Mouse (Mus musculus) B cell, adult 2 months (primary cell): ENCODE results near the gene Gm11492.

Experiments
- DNase-seq, 2 experiments: peaks; one replicate each; pipeline ENCODE4 v3.0.0; 2022

Gene Gm11492

DNA sequence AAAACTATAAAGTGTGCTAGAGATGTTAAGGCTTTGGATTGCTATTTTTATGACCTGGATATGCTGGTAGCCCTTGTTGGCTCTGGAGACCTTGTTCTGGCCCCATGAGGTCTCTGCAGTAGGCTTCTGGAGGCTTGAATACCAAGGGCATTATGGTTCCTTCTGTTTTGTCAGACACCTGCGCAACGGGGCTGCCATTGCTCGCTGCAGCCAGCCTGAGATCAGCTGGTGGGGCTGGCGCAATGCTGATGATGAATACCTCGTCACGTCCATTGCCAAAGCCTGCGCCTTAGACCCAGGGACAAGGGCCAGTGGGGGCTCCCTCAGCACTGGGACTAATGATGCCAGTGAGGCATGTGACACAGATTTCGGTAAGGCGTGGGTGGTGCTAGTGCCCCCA lies 35.8 kb downstream of the Gm11492 start:
- DNase-seq = no peak

- DNase-seq = no peak
Observed at GRCm38 (mm10) chr11:87603571-87603970, 37.1 kb downstream of the Gm11492 start.

DNA sequence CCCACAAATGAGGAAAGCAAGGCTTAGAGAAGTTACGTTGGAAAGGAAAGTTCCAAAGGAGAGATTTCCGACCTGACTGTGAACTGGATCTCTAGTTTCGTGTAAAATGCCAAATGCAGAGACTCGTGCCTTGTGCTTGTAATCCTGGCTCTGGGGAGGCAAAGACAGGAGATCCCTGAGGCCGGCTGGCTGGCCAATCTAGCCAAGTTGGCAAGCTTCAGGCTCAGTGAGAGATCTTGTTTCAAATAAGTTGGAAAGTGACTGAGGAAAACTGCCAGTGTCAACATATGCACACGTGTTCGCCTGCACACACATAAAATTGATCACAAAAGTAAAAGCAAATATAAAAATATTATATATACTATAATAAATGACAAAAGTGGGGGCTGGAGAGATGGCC lies 42.8 kb downstream of the Gm11492 start:
- no peak for DNase-seq

DNA sequence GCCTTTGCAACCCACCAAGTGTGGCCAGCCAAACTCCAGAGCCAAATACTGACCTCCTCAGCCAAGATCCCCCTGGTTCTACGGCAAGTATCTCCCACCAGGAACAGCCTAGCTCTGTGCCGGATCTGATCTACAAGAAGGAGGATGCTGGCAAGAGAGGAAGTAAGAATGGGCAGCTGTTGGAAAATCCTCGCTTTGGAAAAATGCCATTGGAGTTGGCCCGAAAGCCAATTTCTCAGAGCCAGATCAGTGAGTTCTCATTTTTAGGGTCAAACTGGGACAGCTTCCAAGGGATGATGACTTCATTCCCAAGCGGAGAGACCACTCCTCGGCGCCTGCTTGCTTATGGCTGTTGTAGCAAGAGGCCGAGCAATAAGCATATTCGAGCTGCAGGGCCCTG lies 45.1 kb downstream of the Gm11492 start:
- DNase-seq = no peak

DNA sequence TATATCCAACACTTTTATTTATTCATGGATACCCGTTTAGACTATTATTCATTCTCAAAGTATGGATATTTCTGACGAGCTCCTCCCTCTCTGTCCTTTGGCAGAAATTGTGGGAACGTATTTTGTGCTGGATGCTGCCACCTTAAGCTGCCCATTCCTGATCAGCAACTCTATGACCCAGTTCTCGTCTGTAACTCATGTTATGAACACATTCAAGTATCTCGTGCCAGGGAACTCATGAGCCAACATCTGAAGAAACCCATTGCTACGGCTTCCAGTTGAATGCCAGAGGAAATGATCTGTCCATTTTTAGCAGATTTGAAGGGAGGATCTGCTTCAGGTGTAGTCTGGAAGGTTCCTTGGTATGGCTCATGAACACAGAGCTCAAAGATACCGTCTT lies 47.5 kb downstream of the Gm11492 start:
- DNase-seq = no peak

DNA sequence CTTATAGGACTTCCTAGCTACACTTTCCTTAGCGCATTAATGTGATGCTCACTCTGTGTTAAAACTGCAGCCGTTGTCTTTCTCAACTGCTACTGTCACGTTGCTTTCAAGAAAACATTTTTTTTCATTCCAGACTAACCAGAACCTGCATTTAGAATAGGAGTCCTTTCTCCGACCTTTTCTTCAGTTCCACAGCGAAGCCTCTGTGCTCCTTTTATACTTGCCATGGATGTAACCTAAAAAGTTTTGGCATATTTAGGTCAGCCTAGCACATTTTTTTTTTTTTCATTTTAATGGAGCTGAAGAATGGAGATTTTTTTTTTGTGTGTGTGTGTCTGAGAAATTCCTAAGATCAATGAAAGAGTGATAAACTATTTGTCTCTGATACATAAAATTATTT lies 49.1 kb downstream of the Gm11492 start:
- DNase-seq = no peak

GRCm38 (mm10) chr11:87615952-87616351 lies 49.5 kb downstream of the Gm11492 start:
- no peak for DNase-seq

DNA sequence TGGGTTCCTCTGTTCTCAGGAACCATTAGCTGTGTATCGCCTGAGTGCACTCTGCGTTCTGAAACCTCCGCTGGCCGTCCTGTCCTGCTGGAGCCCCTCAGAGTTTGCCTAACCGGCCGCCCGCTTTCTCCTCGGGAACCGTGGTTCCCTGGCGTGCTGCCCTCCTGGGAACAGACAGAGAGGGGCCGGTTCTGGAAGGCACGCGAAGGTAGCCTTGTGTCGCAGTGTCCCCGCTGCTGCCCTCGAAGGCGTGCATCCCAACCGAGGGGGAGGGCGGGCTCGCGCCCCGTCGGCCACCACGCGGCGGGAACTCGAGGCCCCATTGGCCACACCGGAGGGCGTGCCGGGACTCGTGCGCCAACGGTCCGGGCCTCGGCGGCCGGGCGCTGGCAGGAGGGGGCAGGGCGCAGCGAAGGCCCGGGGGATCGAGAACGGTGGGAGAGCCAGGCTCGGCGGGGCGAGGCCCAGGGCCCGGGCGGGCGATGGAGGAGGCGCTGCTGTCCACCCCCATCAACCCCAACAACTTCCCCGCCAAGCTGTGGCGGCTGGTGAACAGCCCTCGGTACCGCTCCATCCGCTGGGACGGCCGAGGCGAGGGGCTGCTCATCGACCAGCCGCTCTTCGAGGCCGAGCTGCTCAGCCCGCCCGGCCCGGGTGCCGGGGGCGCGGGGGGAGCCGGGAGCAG lies 50.5 kb downstream of the Gm11492 start, which contains the start of gene Hsf5:
Gene Hsf5 (plus strand): TSS at position 375 of the 685 bp plus-strand sequence.
- DNase-seq = no peak

DNA sequence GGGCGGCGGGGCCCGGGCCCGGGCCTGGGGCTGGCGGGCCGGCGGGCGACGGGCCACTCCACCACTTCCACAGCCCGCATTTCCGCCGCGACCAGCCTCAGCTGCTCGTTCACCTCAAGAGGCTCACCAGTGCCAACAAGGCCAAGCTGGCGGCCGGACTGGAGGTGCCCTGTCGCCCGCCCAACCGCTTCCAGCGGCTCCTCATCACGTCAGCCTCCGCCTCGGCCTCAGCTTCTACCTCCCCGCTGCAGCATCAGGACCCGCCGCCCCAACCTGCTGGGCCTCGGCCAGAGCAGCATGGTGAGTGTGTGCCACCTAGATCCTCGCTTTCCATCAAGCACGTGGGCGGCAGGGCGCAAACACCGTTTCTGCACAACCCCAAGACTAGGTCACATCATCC lies 51.2 kb downstream of the Gm11492 start:
- DNase-seq = no peak
